Mouse (Mus musculus): ENCODE measurements around the gene Lrrc25. TPM values are rescaled to one million over a fixed set of nuclear protein-coding genes. Genes with fewer than 3 reads are reported as not detected.

The Lrrc25 gene
- polyA plus RNA-seq, 1 experiment from 2014 or later, result 4.0 TPM

DNA sequence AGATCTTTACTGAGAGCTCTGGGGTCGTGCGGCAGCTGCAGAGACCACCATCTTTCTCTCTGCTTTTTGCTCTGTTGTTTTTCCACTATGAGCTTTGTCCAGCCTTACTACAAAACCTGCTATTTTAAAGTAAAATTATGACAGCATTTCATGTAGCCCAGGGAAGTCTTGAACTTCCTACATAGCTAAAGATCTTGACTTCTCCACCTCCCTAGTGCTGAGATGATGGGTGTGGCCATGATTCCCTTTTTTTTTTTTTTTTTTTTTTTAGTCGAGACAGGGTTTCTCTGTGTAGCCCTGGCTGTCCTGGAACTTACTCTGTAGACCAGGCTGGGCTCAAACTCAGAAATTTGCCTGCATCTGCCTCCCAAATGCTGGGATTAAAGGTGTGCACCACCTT lies 48.7 kb downstream of the Lrrc25 start:
- H3K36me3 ChIP-seq, result no peaks in the 10 kb centered on the region
- no peak for ATAC-seq (ENCODE audit: insufficient number of reproducible peaks, low FRiP score, low TSS enrichment, low read depth)
- H3K27me3 ChIP-seq, result no peaks in the 10 kb centered on the region
- no peaks in the 10 kb centered on the region for H3K9me3 ChIP-seq (replicated peaks)
- no peak overlapping the region for H3K4me3 ChIP-seq (replicated peaks)
- H3K4me1 ChIP-seq, result peaks cover 13% of the 10 kb centered on the region
- no peak overlapping the region for H3K9ac ChIP-seq
- H3K27ac ChIP-seq (replicated peaks), result no peak overlapping the region
- 71% methylated on average over 3 of the region's 3 CpGs for WGBS
- H3K4me2 ChIP-seq (replicated peaks), result no peak overlapping the region

DNA sequence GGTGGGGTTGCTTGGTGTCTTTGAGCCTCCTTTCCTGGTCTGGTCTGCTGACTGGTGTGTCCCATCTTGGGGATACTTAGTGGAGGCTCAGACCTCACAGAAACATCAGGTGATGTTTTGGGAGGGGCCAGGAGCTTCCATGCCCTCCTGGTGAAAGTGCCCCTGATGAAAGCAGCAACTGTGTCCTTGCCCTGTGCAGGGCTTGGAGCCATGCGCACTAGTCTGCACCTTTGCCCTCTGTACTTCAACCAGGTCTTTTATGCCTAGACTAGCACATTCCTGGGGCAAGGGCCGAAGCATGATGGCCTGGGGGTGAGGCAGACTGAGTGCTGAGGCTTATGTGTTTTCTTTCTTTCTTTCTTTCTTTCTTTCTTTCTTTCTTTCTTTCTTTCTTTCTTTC lies 49.6 kb downstream of the Lrrc25 start:
- Histone ChIP-seq H3K4me3 (replicated peaks) (no peak overlapping the region), H3K9me3 (replicated peaks) (no peaks in the 10 kb centered on the region), H3K4me2 (replicated peaks) (no peak overlapping the region), H3K27me3 (no peaks in the 10 kb centered on the region), H3K36me3 (no peaks in the 10 kb centered on the region), H3K4me1 (peaks cover 5% of the 10 kb centered on the region; the same call in 1 of the 2 replicates), H3K27ac (replicated peaks) (no peak overlapping the region), H3K9ac (no peak overlapping the region)
- no peak for ATAC-seq (ENCODE audit: insufficient number of reproducible peaks, low FRiP score, low TSS enrichment, low read depth)
- WGBS, result 39% methylated on average over 2 of the region's 2 CpGs

DNA sequence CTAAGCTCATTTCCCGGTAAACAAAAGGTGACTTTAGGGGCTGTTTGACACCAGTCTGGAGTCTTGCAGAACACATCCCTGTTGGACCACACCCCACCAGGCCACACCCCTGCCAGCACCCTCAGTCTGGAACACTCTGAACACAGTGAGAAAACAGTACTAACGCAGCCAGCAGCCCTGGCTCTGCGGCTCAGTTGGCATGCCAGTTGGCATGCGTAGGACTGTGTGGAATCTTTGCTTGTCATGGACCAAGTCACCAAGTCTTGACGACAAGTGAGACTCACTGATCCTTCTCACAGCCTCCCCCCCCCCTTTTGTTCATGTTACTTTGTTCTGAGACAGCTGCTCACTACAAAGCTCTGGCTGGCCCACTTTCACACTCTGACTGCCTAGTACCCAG lies 51.1 kb downstream of the Lrrc25 start:
- 61% methylated on average over 5 of the region's 5 CpGs for WGBS
- H3K27me3 ChIP-seq, result no peaks in the 10 kb centered on the region
- no peak overlapping the region for H3K4me2 ChIP-seq (replicated peaks)
- H3K9me3 ChIP-seq (replicated peaks), result no peaks in the 10 kb centered on the region
- 0 out of 2 replicates have a peak, but pooled peaks cover 6% of the 10 kb centered on the region for H3K4me1 ChIP-seq
- no peaks in the 10 kb centered on the region for H3K36me3 ChIP-seq
- H3K27ac ChIP-seq (replicated peaks), result no peak overlapping the region
- H3K4me3 ChIP-seq (replicated peaks), result no peak overlapping the region
- H3K9ac ChIP-seq, result no peak overlapping the region
- no peak for ATAC-seq (ENCODE audit: insufficient number of reproducible peaks, low FRiP score, low TSS enrichment, low read depth)

Other genes with a start within 250 kb of the Lrrc25 start
- gene Comp, start 242.6 kb upstream of the Lrrc25 start, polyA plus RNA-seq (2015; fragmentation: Nextera tagmentation; extraction: Ambion mirVana), result 5.1 and 7.3 TPM in 2 replicates
- 24.0 and 24.4 TPM in 2 replicates for gene Crtc1, start 176.6 kb upstream of the Lrrc25 start, polyA plus RNA-seq (2015; fragmentation: Nextera tagmentation; extraction: Ambion mirVana)
- gene Klhl26, start 139.2 kb upstream of the Lrrc25 start, polyA plus RNA-seq (2015; fragmentation: Nextera tagmentation; extraction: Ambion mirVana), result 27.6 and 28.1 TPM in 2 replicates
- 16.5 and 18.7 TPM in 2 replicates for gene Tmem59l, start 128.8 kb upstream of the Lrrc25 start, polyA plus RNA-seq (2015; fragmentation: Nextera tagmentation; extraction: Ambion mirVana)
- 151 and 159 TPM in 2 replicates for gene Crlf1, start 123.0 kb upstream of the Lrrc25 start, polyA plus RNA-seq (2015; fragmentation: Nextera tagmentation; extraction: Ambion mirVana)
- gene Rex1bd, start 109.4 kb upstream of the Lrrc25 start, polyA plus RNA-seq (2015; fragmentation: Nextera tagmentation; extraction: Ambion mirVana), result 155 and 174 TPM in 2 replicates
- gene Uba52, start 105.4 kb upstream of the Lrrc25 start, polyA plus RNA-seq (2015; fragmentation: Nextera tagmentation; extraction: Ambion mirVana), result 940 and 1,016 TPM in 2 replicates
- gene Fkbp8, start 88.4 kb upstream of the Lrrc25 start, polyA plus RNA-seq (2015; fragmentation: Nextera tagmentation; extraction: Ambion mirVana), result 310 and 324 TPM in 2 replicates
- gene Kxd1, start 88.2 kb upstream of the Lrrc25 start, polyA plus RNA-seq (2015; fragmentation: Nextera tagmentation; extraction: Ambion mirVana), result 57.7 and 59.1 TPM in 2 replicates
- gene Ell, start 76.7 kb upstream of the Lrrc25 start, polyA plus RNA-seq (2015; fragmentation: Nextera tagmentation; extraction: Ambion mirVana), result 19.6 and 22.7 TPM in 2 replicates
- gene Isyna1, start 21.8 kb upstream of the Lrrc25 start, polyA plus RNA-seq (2015; fragmentation: Nextera tagmentation; extraction: Ambion mirVana), result 139 and 143 TPM in 2 replicates
- gene Ssbp4, start 7.3 kb upstream of the Lrrc25 start, polyA plus RNA-seq (2015; fragmentation: Nextera tagmentation; extraction: Ambion mirVana), result 127 and 130 TPM in 2 replicates
- 0.16 TPM in 2 replicates for gene Gdf15, start 16.3 kb downstream of the Lrrc25 start, polyA plus RNA-seq (2015; fragmentation: Nextera tagmentation; extraction: Ambion mirVana)
- 52.1 and 56.6 TPM in 2 replicates for gene Pgpep1, start 44.2 kb downstream of the Lrrc25 start, polyA plus RNA-seq (2015; fragmentation: Nextera tagmentation; extraction: Ambion mirVana)
- gene Lsm4, start 57.1 kb downstream of the Lrrc25 start, polyA plus RNA-seq (2015; fragmentation: Nextera tagmentation; extraction: Ambion mirVana), result 243 and 244 TPM in 2 replicates
- gene Jund, start 82.8 kb downstream of the Lrrc25 start, polyA plus RNA-seq (2015; fragmentation: Nextera tagmentation; extraction: Ambion mirVana), result 97.7 and 99.6 TPM in 2 replicates
- gene Iqcn, start 87.3 kb downstream of the Lrrc25 start, polyA plus RNA-seq (2015; fragmentation: Nextera tagmentation; extraction: Ambion mirVana), result 0.03 and 0.04 TPM in 2 replicates
- not detected in 2 replicates for gene Gm3336, start 102.4 kb downstream of the Lrrc25 start, polyA plus RNA-seq (2015; fragmentation: Nextera tagmentation; extraction: Ambion mirVana)
- 0.16 and 0.29 TPM in 2 replicates for gene Pde4c, start 107.6 kb downstream of the Lrrc25 start, polyA plus RNA-seq (2015; fragmentation: Nextera tagmentation; extraction: Ambion mirVana)
- 22.7 and 28.6 TPM in 2 replicates for gene Rab3a, start 138.5 kb downstream of the Lrrc25 start, polyA plus RNA-seq (2015; fragmentation: Nextera tagmentation; extraction: Ambion mirVana)
- 41.7 and 42.3 TPM in 2 replicates for gene Mpv17l2, start 144.8 kb downstream of the Lrrc25 start, polyA plus RNA-seq (2015; fragmentation: Nextera tagmentation; extraction: Ambion mirVana)
- 92.5 and 94.3 TPM in 2 replicates for gene Pik3r2, start 160.6 kb downstream of the Lrrc25 start, polyA plus RNA-seq (2015; fragmentation: Nextera tagmentation; extraction: Ambion mirVana)
- gene Mast3, start 188.9 kb downstream of the Lrrc25 start, polyA plus RNA-seq (2015; fragmentation: Nextera tagmentation; extraction: Ambion mirVana), result 19.1 and 20.2 TPM in 2 replicates
- gene Il12rb1, start 192.3 kb downstream of the Lrrc25 start, polyA plus RNA-seq (2015; fragmentation: Nextera tagmentation; extraction: Ambion mirVana), result 0.26 and 0.28 TPM in 2 replicates
- gene Arrdc2, start 223.6 kb downstream of the Lrrc25 start, polyA plus RNA-seq (2015; fragmentation: Nextera tagmentation; extraction: Ambion mirVana), result 9.3 and 10.1 TPM in 2 replicates
- gene Kcnn1, start 247.1 kb downstream of the Lrrc25 start, polyA plus RNA-seq (2015; fragmentation: Nextera tagmentation; extraction: Ambion mirVana), result 3.8 and 5.6 TPM in 2 replicates

All from embryonic facial prominence, embryonic 15.5 days (tissue).